Mouse (Mus musculus): ENCODE data around the gene Was. TPM values are rescaled to one million over a fixed set of nuclear protein-coding genes. Genes with fewer than 3 reads are reported as not detected.

Gene Was
- polyA plus RNA-seq (2016; fragmentation: Nextera tagmentation; extraction: Ambion mirVana): 0.22 and 0.26 TPM in 2 replicates

GRCm38 (mm10) chrX:8090346-8090953 lies at the start of gene Was:
TSS of gene Was (minus strand) at chrX:8090498.
- Histone ChIP-seq H3K27me3 (no peaks in the 10 kb centered on the region), H3K4me3 (no peak within 1 kb of the TSS), H3K36me3 (no peaks in the 10 kb centered on the region), H3K9ac (replicated peaks) (no peak within 1 kb of the TSS), H3K9me3 (no peaks in the 10 kb centered on the region), H3K4me1 (no peaks in the 10 kb centered on the region), H3K4me2 (replicated peaks) (no peak within 1 kb of the TSS), H3K27ac (replicated peaks) (no peak within 1 kb of the TSS)
- ATAC-seq (ENCODE audit: low FRiP score, low read depth): no peak
- WGBS: 84% methylated on average over 14 of the region's 14 CpGs

- no peaks in the 10 kb centered on the region for H3K9me3 ChIP-seq
- H3K36me3 ChIP-seq: peaks cover 32% of the 10 kb centered on the region
- H3K4me3 ChIP-seq: no peak overlapping the region
- 46% methylated on average over 1 of the region's 1 CpGs for WGBS
- ATAC-seq (ENCODE audit: low FRiP score, low read depth): no peak
- H3K27ac ChIP-seq (replicated peaks): no peak overlapping the region
- H3K27me3 ChIP-seq: no peaks in the 10 kb centered on the region
- no peak overlapping the region for H3K4me2 ChIP-seq (replicated peaks)
- no peak overlapping the region for H3K9ac ChIP-seq (replicated peaks)
- H3K4me1 ChIP-seq: peaks cover 13% of the 10 kb centered on the region
These were observed 49.2 kb upstream of the Was start for GRCm38 (mm10) chrX:8139480-8139879.

GRCm38 (mm10) chrX:8135886-8136285 lies 45.6 kb upstream of the Was start:
- 58% methylated on average over 2 of the region's 2 CpGs for WGBS
- Histone ChIP-seq H3K4me2 (replicated peaks) (no peak overlapping the region), H3K9me3 (no peaks in the 10 kb centered on the region), H3K4me3 (no peak overlapping the region), H3K9ac (replicated peaks) (no peak overlapping the region), H3K36me3 (peaks cover 5% of the 10 kb centered on the region), H3K4me1 (0 out of 2 replicates have a peak, but pooled peaks cover 3% of the 10 kb centered on the region), H3K27ac (replicated peaks) (no peak overlapping the region), H3K27me3 (no peaks in the 10 kb centered on the region)
- no peak for ATAC-seq (ENCODE audit: low FRiP score, low read depth)

- WGBS: 24% methylated on average over 38 of the region's 40 CpGs
- Histone ChIP-seq H3K9ac (replicated peaks) (peak within 1 kb of the TSS; percentile 34), H3K27ac (replicated peaks) (peak within 1 kb of the TSS; percentile 94), H3K27me3 (no peaks in the 10 kb centered on the region), H3K4me1 (0 out of 2 replicates have a peak, but pooled peaks cover 3% of the 10 kb centered on the region), H3K4me2 (replicated peaks) (peak within 1 kb of the TSS; percentile 54), H3K4me3 (peak within 1 kb of the TSS; percentile 55), H3K36me3 (peaks cover 17% of the 10 kb centered on the region), H3K9me3 (no peaks in the 10 kb centered on the region)
- peak; percentile 88 for ATAC-seq (ENCODE audit: low FRiP score, low read depth)
These were observed 42.0 kb upstream of the Was start, which contains the start of gene Wdr13 for GRCm38 (mm10) chrX:8132017-8132976. TSS of gene Wdr13 (minus strand) at chrX:8132892.

GRCm38 (mm10) chrX:8131393-8131792 lies 41.1 kb upstream of the Was start:
- peak; percentile 25 for ATAC-seq (ENCODE audit: low FRiP score, low read depth)
- H3K9me3 ChIP-seq: no peaks in the 10 kb centered on the region
- H3K9ac ChIP-seq (replicated peaks): no peak overlapping the region
- 0 out of 2 replicates have a peak, but pooled peaks cover 3% of the 10 kb centered on the region for H3K4me1 ChIP-seq
- H3K27ac ChIP-seq (replicated peaks): no peak overlapping the region
- WGBS: 93% methylated on average over 17 of the region's 17 CpGs
- H3K4me3 ChIP-seq: peak overlapping the region; percentile 55
- no peaks in the 10 kb centered on the region for H3K27me3 ChIP-seq
- peaks cover 20% of the 10 kb centered on the region for H3K36me3 ChIP-seq
- peak overlapping the region; percentile 54 for H3K4me2 ChIP-seq (replicated peaks)

- no peak overlapping the region for H3K27ac ChIP-seq (replicated peaks)
- no peak overlapping the region for H3K9ac ChIP-seq (replicated peaks)
- WGBS: 86% methylated on average over 7 of the region's 7 CpGs
- ATAC-seq (ENCODE audit: low FRiP score, low read depth): no peak
- no peak overlapping the region for H3K4me3 ChIP-seq
- no peak overlapping the region for H3K4me2 ChIP-seq (replicated peaks)
- H3K4me1 ChIP-seq: no peaks in the 10 kb centered on the region
- no peaks in the 10 kb centered on the region for H3K27me3 ChIP-seq
- H3K36me3 ChIP-seq: peaks cover 30% of the 10 kb centered on the region
- no peaks in the 10 kb centered on the region for H3K9me3 ChIP-seq
These were observed 34.9 kb upstream of the Was start for GRCm38 (mm10) chrX:8125235-8125634.

GRCm38 (mm10) chrX:8123821-8124470 lies 33.6 kb upstream of the Was start:
- H3K4me1 ChIP-seq: no peaks in the 10 kb centered on the region
- WGBS: 87% methylated on average over 6 of the region's 6 CpGs
- H3K36me3 ChIP-seq: peaks cover 29% of the 10 kb centered on the region
- ATAC-seq (ENCODE audit: low FRiP score, low read depth): no peak
- no peak overlapping the region for H3K9ac ChIP-seq (replicated peaks)
- H3K27me3 ChIP-seq: no peaks in the 10 kb centered on the region
- H3K27ac ChIP-seq (replicated peaks): no peak overlapping the region
- H3K4me3 ChIP-seq: no peak overlapping the region
- no peaks in the 10 kb centered on the region for H3K9me3 ChIP-seq
- no peak overlapping the region for H3K4me2 ChIP-seq (replicated peaks)

- no peaks in the 10 kb centered on the region for H3K9me3 ChIP-seq
- 0 out of 2 replicates have a peak, but pooled peaks cover 6% of the 10 kb centered on the region for H3K36me3 ChIP-seq
- no peak overlapping the region for H3K9ac ChIP-seq (replicated peaks)
- H3K27ac ChIP-seq (replicated peaks): no peak overlapping the region
- no peaks in the 10 kb centered on the region for H3K4me1 ChIP-seq
- H3K27me3 ChIP-seq: no peaks in the 10 kb centered on the region
- H3K4me2 ChIP-seq (replicated peaks): no peak overlapping the region
- H3K4me3 ChIP-seq: no peak overlapping the region
- ATAC-seq (ENCODE audit: low FRiP score, low read depth): no peak
These were observed 27.0 kb upstream of the Was start for GRCm38 (mm10) chrX:8117264-8117663.

- 78% methylated on average over 4 of the region's 4 CpGs for WGBS
- Histone ChIP-seq H3K9me3 (no peaks in the 10 kb centered on the region), H3K36me3 (0 out of 2 replicates have a peak, but pooled peaks cover 6% of the 10 kb centered on the region), H3K9ac (replicated peaks) (no peak overlapping the region), H3K27ac (replicated peaks) (no peak overlapping the region), H3K4me2 (replicated peaks) (no peak overlapping the region), H3K4me3 (no peak overlapping the region), H3K27me3 (no peaks in the 10 kb centered on the region), H3K4me1 (no peaks in the 10 kb centered on the region)
- ATAC-seq (ENCODE audit: low FRiP score, low read depth): no peak
These were observed 25.0 kb upstream of the Was start for GRCm38 (mm10) chrX:8115275-8115674.

GRCm38 (mm10) chrX:8105019-8105418 lies 14.7 kb upstream of the Was start:
- whole genome bisulfite sequencing: 94% methylated on average over 3 of the region's 3 CpGs
- no peak for ATAC-seq (ENCODE audit: low FRiP score, low read depth)
- Histone ChIP-seq H3K4me1 (peaks cover 6% of the 10 kb centered on the region; the same call in 1 of the 2 replicates), H3K9me3 (no peaks in the 10 kb centered on the region), H3K9ac (replicated peaks) (no peak overlapping the region), H3K36me3 (no peaks in the 10 kb centered on the region), H3K4me2 (replicated peaks) (no peak overlapping the region), H3K27ac (replicated peaks) (no peak overlapping the region), H3K27me3 (no peaks in the 10 kb centered on the region), H3K4me3 (no peak overlapping the region)

- no peak for ATAC-seq (ENCODE audit: low FRiP score, low read depth)
- Histone ChIP-seq H3K4me1 (peaks cover 6% of the 10 kb centered on the region; the same call in 1 of the 2 replicates), H3K4me3 (no peak overlapping the region), H3K4me2 (replicated peaks) (no peak overlapping the region), H3K27me3 (no peaks in the 10 kb centered on the region), H3K9me3 (no peaks in the 10 kb centered on the region), H3K27ac (replicated peaks) (no peak overlapping the region), H3K36me3 (no peaks in the 10 kb centered on the region), H3K9ac (replicated peaks) (no peak overlapping the region)
- 66% methylated on average over 7 of the region's 7 CpGs for WGBS
These were observed 11.9 kb upstream of the Was start for GRCm38 (mm10) chrX:8102213-8102668.
